Mouse (Mus musculus): ENCODE measurements around the gene Crtc1. TPM values are rescaled to one million over a fixed set of nuclear protein-coding genes. Genes with fewer than 3 reads are reported as not detected.

The Crtc1 gene
- polyA plus RNA-seq, 1 experiment from 2014 or later = 21.0 TPM

GRCm38 (mm10) chr8:70416941-70417340 lies 22.4 kb downstream of the Crtc1 start:
- Histone ChIP-seq H3K9me3 (replicated peaks) (no peaks in the 10 kb centered on the region), H3K9ac (no peak overlapping the region), H3K4me1 (peaks cover 47% of the 10 kb centered on the region), H3K27me3 (no peaks in the 10 kb centered on the region), H3K27ac (no peak overlapping the region), H3K4me2 (no peak overlapping the region), H3K4me3 (replicated peaks) (no peak overlapping the region), H3K36me3 (0 out of 2 replicates have a peak, but pooled peaks cover 12% of the 10 kb centered on the region)
- no peak for ATAC-seq (replicated peaks; ENCODE audit: low FRiP score)
- 60% methylated on average over 6 of the region's 6 CpGs for WGBS

GRCm38 (mm10) chr8:70415540-70416451 lies 23.6 kb downstream of the Crtc1 start:
- H3K4me1 ChIP-seq = peaks cover 37% of the 10 kb centered on the region
- WGBS = 69% methylated on average over 8 of the region's 8 CpGs
- H3K9me3 ChIP-seq (replicated peaks) = no peaks in the 10 kb centered on the region
- 0 out of 2 replicates have a peak overlapping the region, but pooled peaks have one; percentile 27 for H3K27ac ChIP-seq
- no peaks in the 10 kb centered on the region for H3K27me3 ChIP-seq
- H3K9ac ChIP-seq = no peak overlapping the region
- no peak overlapping the region for H3K4me3 ChIP-seq (replicated peaks)
- 0 out of 2 replicates have a peak, but pooled peaks cover 12% of the 10 kb centered on the region for H3K36me3 ChIP-seq
- no peak overlapping the region for H3K4me2 ChIP-seq
- ATAC-seq (replicated peaks; ENCODE audit: low FRiP score) = peak; percentile 31; the same call in 1 of the 2 replicates

- Histone ChIP-seq H3K9ac (no peak overlapping the region), H3K27me3 (no peaks in the 10 kb centered on the region), H3K36me3 (0 out of 2 replicates have a peak, but pooled peaks cover 12% of the 10 kb centered on the region), H3K9me3 (replicated peaks) (no peaks in the 10 kb centered on the region), H3K4me2 (no peak overlapping the region), H3K4me3 (replicated peaks) (no peak overlapping the region), H3K27ac (no peak overlapping the region), H3K4me1 (peaks cover 37% of the 10 kb centered on the region)
- ATAC-seq (replicated peaks; ENCODE audit: low FRiP score) = no peak
- WGBS = 82% methylated on average over 6 of the region's 6 CpGs
These were observed 25.0 kb downstream of the Crtc1 start for GRCm38 (mm10) chr8:70414310-70414946.

- ATAC-seq (replicated peaks; ENCODE audit: low FRiP score) = no peak
- no peak overlapping the region for H3K4me2 ChIP-seq
- no peak overlapping the region for H3K27ac ChIP-seq
- H3K9me3 ChIP-seq (replicated peaks) = no peaks in the 10 kb centered on the region
- H3K4me1 ChIP-seq = peaks cover 45% of the 10 kb centered on the region
- no peaks in the 10 kb centered on the region for H3K27me3 ChIP-seq
- H3K36me3 ChIP-seq = 0 out of 2 replicates have a peak, but pooled peaks cover 12% of the 10 kb centered on the region
- no peak overlapping the region for H3K9ac ChIP-seq
- 84% methylated on average over 5 of the region's 5 CpGs for WGBS
- no peak overlapping the region for H3K4me3 ChIP-seq (replicated peaks)
These were observed 29.1 kb downstream of the Crtc1 start for GRCm38 (mm10) chr8:70410281-70410680.

- Histone ChIP-seq H3K4me2 (no peak overlapping the region), H3K4me1 (peaks cover 52% of the 10 kb centered on the region), H3K9me3 (replicated peaks) (no peaks in the 10 kb centered on the region), H3K27me3 (no peaks in the 10 kb centered on the region), H3K27ac (peak overlapping the region; percentile 68), H3K36me3 (peaks cover 12% of the 10 kb centered on the region; the same call in 1 of the 2 replicates), H3K4me3 (replicated peaks) (no peak overlapping the region), H3K9ac (no peak overlapping the region)
- ATAC-seq (replicated peaks; ENCODE audit: low FRiP score) = no peak
- 61% methylated on average over 9 of the region's 9 CpGs for WGBS
These were observed 29.9 kb downstream of the Crtc1 start for GRCm38 (mm10) chr8:70409455-70409871.

- Histone ChIP-seq H3K4me1 (peaks cover 54% of the 10 kb centered on the region), H3K9ac (no peak overlapping the region)
These were observed 30.4 kb downstream of the Crtc1 start for GRCm38 (mm10) chr8:70409019-70409418.

GRCm38 (mm10) chr8:70408301-70408700 lies 31.1 kb downstream of the Crtc1 start:
- Histone ChIP-seq H3K27me3 (no peaks in the 10 kb centered on the region), H3K9ac (no peak overlapping the region), H3K9me3 (replicated peaks) (no peaks in the 10 kb centered on the region), H3K27ac (peak overlapping the region; percentile 68), H3K4me1 (peaks cover 54% of the 10 kb centered on the region), H3K4me3 (replicated peaks) (no peak overlapping the region), H3K36me3 (peaks cover 9% of the 10 kb centered on the region; the same call in 1 of the 2 replicates), H3K4me2 (no peak overlapping the region)
- WGBS = 48% methylated on average over 6 of the region's 6 CpGs
- no peak; the same call in 1 of the 2 replicates for ATAC-seq (replicated peaks; ENCODE audit: low FRiP score)

More at GRCm38 (mm10) chr8:70409019-70409418, 30.4 kb downstream of the Crtc1 start:
- 75% methylated on average over 10 of the region's 10 CpGs for WGBS
- Histone ChIP-seq H3K4me3 (replicated peaks) (no peak overlapping the region), H3K36me3 (peaks cover 12% of the 10 kb centered on the region; the same call in 1 of the 2 replicates), H3K27ac (peak overlapping the region; percentile 68), H3K9me3 (replicated peaks) (no peaks in the 10 kb centered on the region), H3K4me2 (no peak overlapping the region), H3K27me3 (no peaks in the 10 kb centered on the region)
- no peak for ATAC-seq (replicated peaks; ENCODE audit: low FRiP score)

GRCm38 (mm10) chr8:70406427-70407069 lies 32.8 kb downstream of the Crtc1 start:
- peak overlapping the region; percentile 0; the same call in 1 of the 2 replicates for H3K9ac ChIP-seq
- peak; percentile 84 for ATAC-seq (replicated peaks; ENCODE audit: low FRiP score)
- peaks cover 8% of the 10 kb centered on the region; the same call in 1 of the 2 replicates for H3K36me3 ChIP-seq
- no peak overlapping the region for H3K4me3 ChIP-seq (replicated peaks)
- H3K9me3 ChIP-seq (replicated peaks) = no peaks in the 10 kb centered on the region
- H3K4me1 ChIP-seq = peaks cover 54% of the 10 kb centered on the region
- H3K4me2 ChIP-seq = no peak overlapping the region
- H3K27me3 ChIP-seq = no peaks in the 10 kb centered on the region
- H3K27ac ChIP-seq = peak overlapping the region; percentile 76
- 68% methylated on average over 11 of the region's 11 CpGs for WGBS

GRCm38 (mm10) chr8:70405189-70405588 lies 34.2 kb downstream of the Crtc1 start:
- 15% methylated on average over 7 of the region's 7 CpGs for WGBS
- peaks cover 10% of the 10 kb centered on the region; the same call in 1 of the 2 replicates for H3K36me3 ChIP-seq
- no peak for ATAC-seq (replicated peaks; ENCODE audit: low FRiP score)
- no peaks in the 10 kb centered on the region for H3K9me3 ChIP-seq (replicated peaks)
- H3K4me1 ChIP-seq = peaks cover 54% of the 10 kb centered on the region
- no peak overlapping the region for H3K4me3 ChIP-seq (replicated peaks)
- no peak overlapping the region for H3K9ac ChIP-seq
- H3K27ac ChIP-seq = peak overlapping the region; percentile 76; the same call in 1 of the 2 replicates
- H3K27me3 ChIP-seq = no peaks in the 10 kb centered on the region
- no peak overlapping the region for H3K4me2 ChIP-seq

- Histone ChIP-seq H3K27ac (no peak overlapping the region), H3K9me3 (replicated peaks) (no peaks in the 10 kb centered on the region), H3K9ac (no peak overlapping the region), H3K4me3 (replicated peaks) (no peak overlapping the region), H3K27me3 (no peaks in the 10 kb centered on the region), H3K4me2 (no peak overlapping the region), H3K36me3 (peaks cover 15% of the 10 kb centered on the region; the same call in 1 of the 2 replicates), H3K4me1 (peaks cover 48% of the 10 kb centered on the region)
- WGBS = 95% methylated on average over 3 of the region's 3 CpGs
- no peak for ATAC-seq (replicated peaks; ENCODE audit: low FRiP score)
These were observed 35.2 kb downstream of the Crtc1 start for GRCm38 (mm10) chr8:70404212-70404611.

GRCm38 (mm10) chr8:70397611-70398563 lies 41.5 kb downstream of the Crtc1 start:
- no peak overlapping the region for H3K9ac ChIP-seq
- H3K9me3 ChIP-seq (replicated peaks) = no peaks in the 10 kb centered on the region
- H3K27me3 ChIP-seq = no peaks in the 10 kb centered on the region
- WGBS = 88% methylated on average over 16 of the region's 16 CpGs
- H3K27ac ChIP-seq = no peak overlapping the region
- no peaks in the 10 kb centered on the region for H3K4me1 ChIP-seq
- no peak overlapping the region for H3K4me3 ChIP-seq (replicated peaks)
- H3K36me3 ChIP-seq = peaks cover 12% of the 10 kb centered on the region; the same call in 1 of the 2 replicates
- H3K4me2 ChIP-seq = no peak overlapping the region
- ATAC-seq (replicated peaks; ENCODE audit: low FRiP score) = no peak

Measured in kidney, embryonic 15.5 days (tissue).